Mouse (Mus musculus) testis, adult 2 months (tissue): ENCODE results near the gene Sptbn1. TPM values are rescaled to one million over a fixed set of nuclear protein-coding genes. Genes with fewer than 3 reads are reported as not detected.
"Not testable (repeated sequence)": the region's sequence is repeated elsewhere in the genome, so short reads cannot be mapped to it uniquely, and the experiment has no call there.

Experiments used
- H3K27ac ChIP-seq: fragments of 200-500 bp; 2 replicates; pipeline ENCODE4 v1.5.1; 2012; ENCODE audit warnings: low read depth, low read length; ENCODE audit not compliant: control insufficient read depth, insufficient read depth
- H3K27me3 ChIP-seq: fragments of 200-500 bp; 2 replicates; pipeline ENCODE4 v1.6.1; 2012; ENCODE audit warnings: mild to moderate bottlenecking, low read length, moderate library complexity; ENCODE audit not compliant: control insufficient read depth, insufficient read depth
- H3K36me3 ChIP-seq: fragments of 200-500 bp; 2 replicates; pipeline ENCODE4 v1.6.1; 2012; ENCODE audit warnings: mild to moderate bottlenecking, low read length; ENCODE audit not compliant: control insufficient read depth, insufficient read depth
- H3K4me1 ChIP-seq: fragments of 200-500 bp; 2 replicates; pipeline ENCODE4 v1.6.1; 2012; ENCODE audit warnings: low read length; ENCODE audit not compliant: control insufficient read depth, insufficient read depth
- H3K4me3 ChIP-seq: fragments of 200-500 bp; 2 replicates; pipeline ENCODE4 v1.5.1; 2012; ENCODE audit warnings: low read depth, mild to moderate bottlenecking, low read length, moderate library complexity, mixed read lengths; ENCODE audit not compliant: control insufficient read depth
- CTCF ChIP-seq: fragments of 200-500 bp; IDR thresholded peaks from 2 replicates; pipeline ENCODE4 v1.5.1; 2012; ENCODE audit warnings: low read depth, mild to moderate bottlenecking, inconsistent platforms, low read length, moderate library complexity; ENCODE audit not compliant: control insufficient read depth, insufficient read depth, insufficient replicate concordance
- POLR2A ChIP-seq: fragments of 200-500 bp; IDR thresholded peaks from 2 replicates; pipeline ENCODE4 v1.6.1; 2012; ENCODE audit warnings: low read depth, mild to moderate bottlenecking, inconsistent platforms, low read length, moderate library complexity; ENCODE audit not compliant: control insufficient read depth
- polyA plus RNA-seq: library from polyadenylated mRNA; depleted of rRNA; stranded (reverse); fragments of >200 nt; gene quantifications from 2 replicates; pipeline ENCODE4 v1.2.3, GENCODE M21; 2012

Sptbn1 gene
- polyA plus RNA-seq, 1 experiment: 21.8 TPM

DNA sequence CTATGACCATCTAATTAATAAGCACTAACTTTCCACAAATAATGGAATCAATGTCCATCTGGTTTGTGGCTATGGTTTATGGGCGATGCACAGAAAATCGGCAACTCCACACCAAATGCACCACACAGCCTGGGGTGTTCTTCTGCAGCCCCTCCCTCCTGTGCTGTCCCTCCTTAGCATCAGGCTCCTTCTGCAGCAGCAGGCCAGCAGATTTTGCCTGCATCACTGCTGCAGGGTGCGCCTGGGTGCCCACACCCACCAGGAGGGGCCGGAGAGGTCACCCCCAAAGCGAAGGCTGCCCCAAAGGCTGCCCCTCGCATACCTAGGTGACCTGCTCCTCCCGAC is 1.3 kb downstream of the Sptbn1 start:
- Histone ChIP-seq H3K36me3 (no peaks in the 10 kb centered on the region), H3K27ac (peak overlapping the region; percentile 65), H3K4me3 (peak overlapping the region; percentile 90), H3K27me3 (no peaks in the 10 kb centered on the region), H3K4me1 (peaks cover 4% of the 10 kb centered on the region)
- TF ChIP-seq CTCF (no peak), POLR2A (no peak)

DNA sequence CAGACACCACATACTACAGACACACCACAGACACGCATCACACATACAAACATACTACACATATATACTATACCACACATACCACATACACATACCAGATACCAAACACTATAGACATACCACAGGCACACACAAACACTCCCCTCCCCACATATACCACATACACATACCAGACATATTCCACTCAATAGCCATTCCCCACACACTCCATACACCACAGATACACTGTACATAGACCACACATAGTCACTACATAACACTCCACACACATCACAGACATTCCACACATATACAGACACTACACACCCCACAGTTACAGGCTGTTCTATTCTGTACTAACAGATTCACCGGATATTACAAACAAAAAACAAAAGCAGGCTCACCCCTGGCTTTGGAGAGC is 2.3 kb downstream of the Sptbn1 start:
- TF ChIP-seq CTCF (no peak), POLR2A (no peak)
- no peak overlapping the region for H3K4me3 ChIP-seq

DNA sequence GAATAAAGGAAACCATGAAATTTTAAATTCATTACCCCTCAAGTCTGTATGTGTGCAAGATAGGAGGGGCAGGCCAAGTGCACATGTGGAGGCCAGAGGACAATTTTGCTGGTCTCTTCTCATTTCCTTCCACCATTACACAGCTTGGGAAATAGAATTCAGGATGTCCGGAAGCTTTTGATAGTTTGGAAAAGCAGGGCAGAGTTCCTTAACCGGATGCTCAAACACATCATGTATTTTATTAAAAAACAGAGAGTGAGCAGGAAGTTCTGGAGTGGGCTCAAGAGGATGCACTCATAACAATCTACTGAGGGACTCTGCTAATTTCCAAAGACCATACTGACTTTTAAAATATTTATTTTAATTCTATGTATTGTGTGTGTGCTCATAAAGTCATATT is 4.3 kb downstream of the Sptbn1 start:
- H3K36me3 ChIP-seq: no peaks in the 10 kb centered on the region
- no peak for TF ChIP-seq POLR2A
- TF ChIP-seq CTCF: no peak
- no peak overlapping the region for H3K27ac ChIP-seq
- no peak overlapping the region for H3K4me3 ChIP-seq
- H3K4me1 ChIP-seq: peaks cover 4% of the 10 kb centered on the region
- H3K27me3 ChIP-seq: no peaks in the 10 kb centered on the region

More for the DNA sequence above, 2.3 kb downstream of the Sptbn1 start:
- no peaks in the 10 kb centered on the region for H3K27me3 ChIP-seq
- peaks cover 4% of the 10 kb centered on the region for H3K4me1 ChIP-seq
- H3K27ac ChIP-seq: no peak overlapping the region
- no peaks in the 10 kb centered on the region for H3K36me3 ChIP-seq

DNA sequence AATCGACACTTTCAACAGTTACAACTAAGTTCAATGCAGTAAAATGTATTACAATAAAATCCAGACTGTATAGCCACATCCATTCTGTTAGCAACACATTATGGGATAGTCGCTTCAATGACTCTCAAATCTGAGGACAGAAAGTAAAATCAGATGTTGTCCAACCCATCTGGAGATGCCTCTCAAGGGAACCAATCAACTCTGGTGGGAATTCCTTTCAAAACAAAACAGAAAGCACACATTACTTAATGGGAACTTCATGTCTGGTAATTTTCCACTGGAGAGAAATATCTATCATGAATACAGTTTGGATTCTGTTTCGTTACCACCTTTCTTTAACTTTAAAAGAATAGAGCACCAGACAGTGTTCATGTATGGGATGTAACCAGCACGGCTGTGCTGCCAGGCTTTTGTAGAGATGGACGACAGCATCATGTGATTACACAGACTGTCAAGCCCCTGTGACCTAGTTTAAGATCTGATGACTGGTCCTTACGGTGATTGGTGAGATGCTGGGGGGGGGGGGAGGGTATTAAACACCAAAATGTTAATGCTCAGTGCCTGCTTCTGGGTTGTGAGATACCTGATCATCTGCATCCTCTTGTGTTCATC is 9.1 kb downstream of the Sptbn1 start:
- TF ChIP-seq POLR2A (no peak), CTCF (no peak)
- Histone ChIP-seq H3K4me1 (0 out of 2 replicates have a peak, but pooled peaks cover 2% of the 10 kb centered on the region), H3K36me3 (no peaks in the 10 kb centered on the region), H3K4me3 (no peak overlapping the region), H3K27ac (no peak overlapping the region), H3K27me3 (no peaks in the 10 kb centered on the region)

DNA sequence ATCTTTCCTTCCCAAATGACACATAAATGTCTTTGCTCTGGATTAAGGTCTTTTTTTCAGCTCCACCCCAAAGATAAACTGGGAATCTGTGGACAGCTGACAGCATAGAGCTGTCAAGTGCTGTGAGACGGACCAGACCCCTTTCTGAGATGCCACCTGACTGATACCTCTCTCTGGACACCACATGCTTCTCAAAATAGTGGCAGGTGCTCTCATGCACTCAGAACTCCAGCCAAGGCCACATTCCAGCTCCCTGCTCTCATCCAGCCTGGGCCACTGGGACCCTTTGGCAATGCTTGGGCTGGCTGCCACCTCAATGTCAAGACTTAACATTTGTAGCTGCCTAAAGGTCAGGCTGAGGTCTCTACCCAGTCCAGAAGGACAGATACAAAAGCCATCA is 10.2 kb downstream of the Sptbn1 start:
- Histone ChIP-seq H3K4me3 (no peak overlapping the region), H3K36me3 (no peaks in the 10 kb centered on the region), H3K27ac (no peak overlapping the region), H3K27me3 (no peaks in the 10 kb centered on the region), H3K4me1 (0 out of 2 replicates have a peak, but pooled peaks cover 2% of the 10 kb centered on the region)
- no peak for TF ChIP-seq CTCF
- no peak for TF ChIP-seq POLR2A

DNA sequence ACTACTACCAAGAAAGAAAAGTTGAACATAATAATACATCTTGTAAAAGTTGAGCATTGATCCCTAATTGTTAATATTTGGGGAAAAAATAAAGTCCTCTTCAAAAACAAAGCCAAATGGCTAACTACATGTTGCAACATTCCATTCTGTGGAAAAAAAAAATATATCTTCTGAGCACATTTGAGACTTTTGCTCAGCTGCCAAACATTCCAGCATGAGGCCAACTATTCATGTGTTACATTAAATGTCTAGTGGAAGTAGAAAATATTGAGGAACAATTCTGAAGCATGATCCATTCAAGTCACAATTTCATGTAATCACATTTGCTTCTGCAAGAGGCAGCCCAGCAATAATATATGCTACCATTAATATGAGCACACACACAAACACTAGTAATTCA is 10.9 kb downstream of the Sptbn1 start:
- H3K27ac ChIP-seq: no peak overlapping the region
- H3K36me3 ChIP-seq: no peaks in the 10 kb centered on the region
- TF ChIP-seq CTCF: no peak
- no peak for TF ChIP-seq POLR2A

DNA sequence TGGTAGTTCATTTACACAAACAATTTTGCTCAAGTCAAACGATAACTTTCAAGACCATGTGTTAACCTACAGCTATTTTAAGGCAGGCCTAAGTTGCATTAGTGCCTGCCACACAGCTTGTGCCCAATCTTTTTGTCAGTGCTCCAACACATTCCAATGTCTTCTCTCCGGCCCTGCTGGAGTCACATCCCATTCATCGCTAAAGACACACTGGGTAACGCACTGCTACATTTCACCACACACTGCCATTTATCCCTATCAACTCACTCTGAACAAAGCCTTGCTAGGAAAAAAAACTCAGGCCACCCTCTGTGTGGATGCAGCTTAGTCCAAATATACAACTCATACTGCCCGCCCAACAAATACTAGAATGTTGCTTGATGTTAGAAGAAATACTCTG is 11.5 kb downstream of the Sptbn1 start:
- TF ChIP-seq CTCF (no peak), POLR2A (no peak)
- Histone ChIP-seq H3K27ac (no peak overlapping the region), H3K36me3 (no peaks in the 10 kb centered on the region), H3K4me3 (no peak overlapping the region), H3K27me3 (no peaks in the 10 kb centered on the region), H3K4me1 (0 out of 2 replicates have a peak, but pooled peaks cover 2% of the 10 kb centered on the region)

More for the DNA sequence above, 10.9 kb downstream of the Sptbn1 start:
- H3K27me3 ChIP-seq: no peaks in the 10 kb centered on the region
- no peak overlapping the region for H3K4me3 ChIP-seq
- H3K4me1 ChIP-seq: 0 out of 2 replicates have a peak, but pooled peaks cover 2% of the 10 kb centered on the region

DNA sequence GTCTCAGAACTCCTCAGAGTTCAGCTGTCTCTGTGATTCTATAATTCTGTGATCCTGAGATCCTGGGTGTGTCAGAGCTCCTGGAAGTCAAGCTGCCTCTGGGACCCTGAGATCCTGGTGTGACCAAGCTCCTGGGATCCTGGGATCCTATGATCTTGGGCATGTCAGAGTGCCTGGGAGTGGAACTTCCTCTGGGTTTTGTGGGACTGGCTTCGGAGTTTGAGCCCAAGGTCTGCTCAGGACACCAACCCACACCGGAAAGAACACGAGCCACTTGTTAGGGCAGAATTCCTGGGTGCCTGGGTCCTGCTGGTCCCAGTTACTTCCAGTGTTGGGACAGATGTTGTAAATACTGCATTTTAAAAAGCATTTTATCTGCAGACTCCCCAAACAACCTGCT is 12.8 kb downstream of the Sptbn1 start:
- not testable (repeated sequence) for H3K36me3 ChIP-seq, H3K27me3 ChIP-seq, H3K4me3 ChIP-seq, H3K4me1 ChIP-seq, H3K27ac ChIP-seq
